Mouse (Mus musculus): ENCODE results near the gene Tdg. TPM values are rescaled to one million over a fixed set of nuclear protein-coding genes. Genes with fewer than 3 reads are reported as not detected.
A peak's percentile ranks its signal among the peaks of the same experiment; 100 is the strongest.

Gene Tdg
- polyA plus RNA-seq, 1 experiment from 2014 or later = 112 TPM

- Histone ChIP-seq H3K9ac (no peak overlapping the region), H3K4me1 (replicated peaks) (no peaks in the 10 kb centered on the region; the same call in 1 of the 2 replicates), H3K4me3 (no peak overlapping the region), H3K36me3 (no peaks in the 10 kb centered on the region), H3K9me3 (replicated peaks) (no peaks in the 10 kb centered on the region), H3K27me3 (replicated peaks) (0 out of 2 replicates have a peak, but pooled peaks cover 3% of the 10 kb centered on the region), H3K4me2 (no peak overlapping the region), H3K27ac (ENCODE audit: poor library complexity, severe bottlenecking) (no peak overlapping the region)
- WGBS = 82% methylated on average over 2 of the region's 2 CpGs
- no peak for ATAC-seq (ENCODE audit: insufficient number of reproducible peaks, low FRiP score)
These were observed 33.7 kb downstream of the Tdg start for GRCm38 (mm10) chr10:82663289-82663688.

- no peak overlapping the region for H3K9ac ChIP-seq
- WGBS = 59% methylated on average over 3 of the region's 3 CpGs
- no peak overlapping the region for H3K4me3 ChIP-seq
- H3K27ac ChIP-seq (ENCODE audit: poor library complexity, severe bottlenecking) = no peak overlapping the region
- no peak overlapping the region for H3K4me2 ChIP-seq
- no peak for ATAC-seq (ENCODE audit: insufficient number of reproducible peaks, low FRiP score)
- H3K9me3 ChIP-seq (replicated peaks) = no peaks in the 10 kb centered on the region
- H3K27me3 ChIP-seq (replicated peaks) = 0 out of 2 replicates have a peak, but pooled peaks cover 3% of the 10 kb centered on the region
- H3K36me3 ChIP-seq = no peaks in the 10 kb centered on the region
- H3K4me1 ChIP-seq (replicated peaks) = no peaks in the 10 kb centered on the region; the same call in 1 of the 2 replicates
These were observed 36.3 kb downstream of the Tdg start for GRCm38 (mm10) chr10:82665951-82666350.

- Histone ChIP-seq H3K9ac (peak overlapping the region; percentile 34; the same call in 1 of the 2 replicates), H3K4me2 (peak overlapping the region; percentile 65), H3K9me3 (replicated peaks) (no peaks in the 10 kb centered on the region), H3K36me3 (no peaks in the 10 kb centered on the region), H3K4me1 (replicated peaks) (no peaks in the 10 kb centered on the region; the same call in 1 of the 2 replicates), H3K27ac (ENCODE audit: poor library complexity, severe bottlenecking) (no peak overlapping the region), H3K27me3 (replicated peaks) (0 out of 2 replicates have a peak, but pooled peaks cover 3% of the 10 kb centered on the region), H3K4me3 (peak overlapping the region; percentile 15)
- ATAC-seq (ENCODE audit: insufficient number of reproducible peaks, low FRiP score) = peak; percentile 79
- 9% methylated on average over 22 of the region's 22 CpGs for WGBS
These were observed 37.0 kb downstream of the Tdg start for GRCm38 (mm10) chr10:82666436-82667234.

GRCm38 (mm10) chr10:82670205-82670604 lies 40.6 kb downstream of the Tdg start:
- no peak for ATAC-seq (ENCODE audit: insufficient number of reproducible peaks, low FRiP score)
- 0 out of 2 replicates have a peak, but pooled peaks cover 6% of the 10 kb centered on the region for H3K4me1 ChIP-seq (replicated peaks)
- H3K9me3 ChIP-seq (replicated peaks) = no peaks in the 10 kb centered on the region
- 75% methylated on average over 6 of the region's 6 CpGs for WGBS
- no peak overlapping the region for H3K9ac ChIP-seq
- no peaks in the 10 kb centered on the region for H3K36me3 ChIP-seq
- H3K4me2 ChIP-seq = no peak overlapping the region
- no peak overlapping the region for H3K4me3 ChIP-seq
- H3K27me3 ChIP-seq (replicated peaks) = no peaks in the 10 kb centered on the region
- no peak overlapping the region for H3K27ac ChIP-seq (ENCODE audit: poor library complexity, severe bottlenecking)

- H3K9ac ChIP-seq = no peak overlapping the region
- H3K9me3 ChIP-seq (replicated peaks) = no peaks in the 10 kb centered on the region
- WGBS = 80% methylated on average over 6 of the region's 6 CpGs
- H3K4me1 ChIP-seq (replicated peaks) = 0 out of 2 replicates have a peak, but pooled peaks cover 7% of the 10 kb centered on the region
- no peaks in the 10 kb centered on the region for H3K36me3 ChIP-seq
- no peaks in the 10 kb centered on the region for H3K27me3 ChIP-seq (replicated peaks)
- ATAC-seq (ENCODE audit: insufficient number of reproducible peaks, low FRiP score) = no peak
- H3K4me2 ChIP-seq = no peak overlapping the region
- no peak overlapping the region for H3K4me3 ChIP-seq
- no peak overlapping the region for H3K27ac ChIP-seq (ENCODE audit: poor library complexity, severe bottlenecking)
These were observed 47.3 kb downstream of the Tdg start for GRCm38 (mm10) chr10:82676949-82677348.

GRCm38 (mm10) chr10:82680769-82681168 lies 51.1 kb downstream of the Tdg start:
- Histone ChIP-seq H3K27ac (ENCODE audit: poor library complexity, severe bottlenecking) (no peak overlapping the region), H3K4me2 (no peak overlapping the region), H3K9ac (no peak overlapping the region), H3K9me3 (replicated peaks) (no peaks in the 10 kb centered on the region), H3K4me1 (replicated peaks) (no peaks in the 10 kb centered on the region), H3K36me3 (no peaks in the 10 kb centered on the region), H3K4me3 (no peak overlapping the region), H3K27me3 (replicated peaks) (no peaks in the 10 kb centered on the region)
- WGBS = 84% methylated on average over 5 of the region's 5 CpGs
- ATAC-seq (ENCODE audit: insufficient number of reproducible peaks, low FRiP score) = no peak

GRCm38 (mm10) chr10:82681639-82682038 lies 52.0 kb downstream of the Tdg start:
- Histone ChIP-seq H3K36me3 (no peaks in the 10 kb centered on the region), H3K4me1 (replicated peaks) (no peaks in the 10 kb centered on the region), H3K27ac (ENCODE audit: poor library complexity, severe bottlenecking) (no peak overlapping the region), H3K9me3 (replicated peaks) (no peaks in the 10 kb centered on the region), H3K9ac (no peak overlapping the region), H3K27me3 (replicated peaks) (no peaks in the 10 kb centered on the region), H3K4me2 (no peak overlapping the region), H3K4me3 (no peak overlapping the region)
- no peak for ATAC-seq (ENCODE audit: insufficient number of reproducible peaks, low FRiP score)
- 75% methylated on average over 7 of the region's 7 CpGs for WGBS

GRCm38 (mm10) chr10:82685440-82685839 lies 55.8 kb downstream of the Tdg start:
- WGBS = 34% methylated on average over 2 of the region's 2 CpGs
- Histone ChIP-seq H3K4me2 (no peak overlapping the region), H3K27ac (ENCODE audit: poor library complexity, severe bottlenecking) (no peak overlapping the region), H3K27me3 (replicated peaks) (no peaks in the 10 kb centered on the region), H3K4me3 (no peak overlapping the region), H3K36me3 (no peaks in the 10 kb centered on the region), H3K4me1 (replicated peaks) (peaks cover 7% of the 10 kb centered on the region), H3K9me3 (replicated peaks) (no peaks in the 10 kb centered on the region), H3K9ac (no peak overlapping the region)
- ATAC-seq (ENCODE audit: insufficient number of reproducible peaks, low FRiP score) = no peak

GRCm38 (mm10) chr10:82689681-82690211 lies 60.1 kb downstream of the Tdg start:
- Histone ChIP-seq H3K27ac (ENCODE audit: poor library complexity, severe bottlenecking) (0 out of 2 replicates have a peak overlapping the region, but pooled peaks have one; percentile 17), H3K4me1 (replicated peaks) (peaks cover 14% of the 10 kb centered on the region), H3K4me2 (peak overlapping the region; percentile 57), H3K36me3 (no peaks in the 10 kb centered on the region), H3K4me3 (peak overlapping the region; percentile 25), H3K9ac (no peak overlapping the region), H3K9me3 (replicated peaks) (no peaks in the 10 kb centered on the region), H3K27me3 (replicated peaks) (no peaks in the 10 kb centered on the region)
- ATAC-seq (ENCODE audit: insufficient number of reproducible peaks, low FRiP score) = no peak
- 66% methylated on average over 7 of the region's 7 CpGs for WGBS

- H3K27me3 ChIP-seq (replicated peaks) = no peaks in the 10 kb centered on the region
- peak within 1 kb of the TSS; percentile 25 for H3K4me3 ChIP-seq
- peak within 1 kb of the TSS; percentile 57 for H3K4me2 ChIP-seq
- no peak for ATAC-seq (ENCODE audit: insufficient number of reproducible peaks, low FRiP score)
- peak within 1 kb of the TSS; percentile 29; the same call in 1 of the 2 replicates for H3K9ac ChIP-seq
- 0 out of 2 replicates have a peak within 1 kb of the TSS, but pooled peaks have one; percentile 17 for H3K27ac ChIP-seq (ENCODE audit: poor library complexity, severe bottlenecking)
- no peaks in the 10 kb centered on the region for H3K9me3 ChIP-seq (replicated peaks)
- WGBS = 5% methylated on average over 14 of the region's 14 CpGs
- no peaks in the 10 kb centered on the region for H3K36me3 ChIP-seq
- H3K4me1 ChIP-seq (replicated peaks) = peaks cover 14% of the 10 kb centered on the region
These were observed 60.9 kb downstream of the Tdg start, which contains the start of gene Glt8d2 for GRCm38 (mm10) chr10:82690494-82690893. TSS of gene Glt8d2 (minus strand) at chr10:82690650.

GRCm38 (mm10) chr10:82695956-82696355 lies 66.3 kb downstream of the Tdg start, which contains the start of gene Hcfc2:
TSS of gene Hcfc2 (plus strand) at chr10:82696160.
- Histone ChIP-seq H3K36me3 (no peaks in the 10 kb centered on the region), H3K9ac (no peak within 1 kb of the TSS), H3K27ac (ENCODE audit: poor library complexity, severe bottlenecking) (no peak within 1 kb of the TSS), H3K4me2 (no peak within 1 kb of the TSS), H3K4me3 (no peak within 1 kb of the TSS), H3K27me3 (replicated peaks) (no peaks in the 10 kb centered on the region), H3K9me3 (replicated peaks) (no peaks in the 10 kb centered on the region), H3K4me1 (replicated peaks) (peaks cover 16% of the 10 kb centered on the region)
- ATAC-seq (ENCODE audit: insufficient number of reproducible peaks, low FRiP score) = no peak
- 55% methylated on average over 5 of the region's 5 CpGs for WGBS

Data from heart, embryonic 12.5 days (tissue).